Mouse (Mus musculus): ENCODE results near the gene Tenm3.

Tenm3 gene

DNA sequence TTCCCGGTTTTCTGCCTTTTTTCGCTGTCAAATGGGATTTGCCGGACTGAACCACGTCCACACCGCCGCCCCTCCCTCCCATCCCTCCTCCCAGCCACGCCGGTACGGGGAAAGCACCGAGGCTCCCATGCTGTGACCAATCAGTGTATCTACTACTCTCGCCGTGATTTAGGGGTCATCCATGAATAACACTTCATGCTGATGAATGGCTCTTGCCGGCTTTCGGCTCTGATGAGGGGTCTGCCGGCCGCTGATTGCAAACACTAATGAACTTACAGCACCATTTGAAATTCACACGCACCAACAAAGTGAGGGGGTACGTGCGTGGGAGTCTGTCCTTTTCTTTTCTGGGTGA lies at the start of gene Tenm3:
TSS of gene Tenm3 (minus strand) at position 21 of the 355 bp plus-strand sequence.
- DNase-seq (ENCODE audit: low read depth): no peak

DNA sequence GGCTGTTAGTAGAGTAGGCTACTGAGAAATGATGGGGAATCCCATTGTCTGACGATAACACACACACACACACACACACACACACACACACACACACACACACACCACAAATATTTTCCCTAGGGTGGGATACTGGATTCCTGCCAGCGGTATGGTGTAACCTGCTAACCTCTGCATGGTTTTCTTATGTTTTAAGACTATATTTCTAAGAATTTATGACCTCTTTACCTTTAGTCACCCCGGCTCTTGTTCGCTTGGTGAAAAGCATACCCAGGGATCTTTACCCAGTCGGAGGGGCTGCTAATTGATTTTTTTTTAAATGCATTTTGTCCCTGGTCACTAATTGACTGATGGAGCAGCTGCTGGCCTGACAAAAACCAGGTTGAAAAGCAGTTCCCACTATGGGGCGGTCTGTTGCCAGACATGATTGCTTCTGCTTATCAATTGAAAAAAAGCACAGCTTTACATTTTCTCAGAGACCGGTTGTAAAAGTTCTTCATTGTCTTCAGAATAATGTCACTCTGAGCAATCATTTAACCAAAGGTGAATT lies 46.5 kb upstream of the Tenm3 start:
- DNase-seq (ENCODE audit: low read depth): no peak

DNA sequence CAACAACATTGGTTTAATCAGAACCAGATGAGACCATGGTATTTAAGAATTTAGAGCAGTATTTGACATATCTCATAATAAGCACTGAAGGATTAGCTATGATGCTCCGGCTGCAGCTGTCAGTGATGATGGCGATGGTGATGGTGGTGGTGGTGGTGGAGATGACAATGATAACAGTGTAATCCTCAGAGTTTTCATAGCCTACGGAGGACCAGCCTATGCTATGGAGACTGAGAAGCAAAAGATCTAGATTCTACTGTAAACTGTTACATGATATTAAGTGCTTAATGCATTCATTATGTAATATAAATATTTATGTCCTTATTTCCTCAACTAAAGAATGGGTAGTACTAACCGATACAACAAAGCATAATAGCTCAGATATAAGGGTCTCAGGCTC lies 40.5 kb upstream of the Tenm3 start:
- DNase-seq (ENCODE audit: low read depth): no peak

DNA sequence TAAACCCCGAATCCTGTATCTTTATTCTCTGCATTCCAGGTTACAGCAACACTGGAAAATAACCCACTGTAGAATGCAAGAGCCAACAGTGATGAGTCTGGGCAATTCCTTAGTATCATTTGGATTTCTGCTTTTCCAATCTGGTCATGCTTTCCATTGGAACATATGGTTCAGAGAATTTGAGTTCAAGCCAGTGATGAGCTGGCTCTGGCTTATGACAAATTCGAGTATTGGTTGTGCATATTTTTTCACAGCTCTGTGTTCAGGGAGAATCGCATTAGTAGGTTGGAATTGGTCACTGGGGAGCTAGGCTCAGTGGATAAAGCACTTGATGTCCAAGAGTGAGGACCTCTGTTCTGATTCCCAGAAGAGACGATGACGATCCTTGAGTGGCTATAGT lies 36.8 kb upstream of the Tenm3 start:
- no peak for DNase-seq (ENCODE audit: low read depth)

DNA sequence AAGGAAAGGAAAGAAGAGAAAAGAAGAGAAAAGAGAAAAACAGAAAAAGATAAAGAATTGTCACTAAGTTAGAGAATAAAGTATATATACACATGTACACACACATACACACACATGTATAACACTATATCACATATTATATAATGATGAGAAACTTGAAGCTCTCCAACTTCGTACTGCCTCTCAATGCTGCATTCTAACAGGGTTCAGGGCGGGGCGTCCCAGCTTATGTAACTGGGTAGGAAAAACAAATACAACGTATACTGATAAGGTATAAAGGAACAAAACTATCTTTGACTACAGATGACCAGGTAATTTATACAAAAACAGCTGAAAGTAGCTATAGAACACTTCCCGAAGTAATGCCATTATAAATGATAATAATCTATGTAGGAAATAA lies 22.2 kb upstream of the Tenm3 start:
- no peak for DNase-seq (ENCODE audit: low read depth)

DNA sequence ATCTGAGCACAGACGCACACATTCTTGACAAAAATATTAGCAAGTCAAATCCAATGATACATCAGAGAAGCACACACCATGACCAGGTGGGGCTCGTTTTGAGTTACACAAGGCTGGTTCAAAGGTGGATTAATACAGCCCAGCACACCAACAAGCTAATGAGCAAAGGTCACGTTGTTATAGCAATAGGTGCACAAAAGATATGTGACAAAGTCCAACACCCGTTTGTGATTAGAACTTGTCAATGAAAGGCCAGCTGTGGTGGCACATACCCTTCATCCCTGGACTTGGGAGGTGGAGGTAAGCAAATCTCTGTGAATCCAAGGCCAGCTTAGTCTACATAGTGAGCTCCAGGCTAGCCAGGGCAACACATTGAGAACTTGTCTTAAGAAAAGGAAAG lies 21.7 kb upstream of the Tenm3 start:
- DNase-seq (ENCODE audit: low read depth): no peak

DNA sequence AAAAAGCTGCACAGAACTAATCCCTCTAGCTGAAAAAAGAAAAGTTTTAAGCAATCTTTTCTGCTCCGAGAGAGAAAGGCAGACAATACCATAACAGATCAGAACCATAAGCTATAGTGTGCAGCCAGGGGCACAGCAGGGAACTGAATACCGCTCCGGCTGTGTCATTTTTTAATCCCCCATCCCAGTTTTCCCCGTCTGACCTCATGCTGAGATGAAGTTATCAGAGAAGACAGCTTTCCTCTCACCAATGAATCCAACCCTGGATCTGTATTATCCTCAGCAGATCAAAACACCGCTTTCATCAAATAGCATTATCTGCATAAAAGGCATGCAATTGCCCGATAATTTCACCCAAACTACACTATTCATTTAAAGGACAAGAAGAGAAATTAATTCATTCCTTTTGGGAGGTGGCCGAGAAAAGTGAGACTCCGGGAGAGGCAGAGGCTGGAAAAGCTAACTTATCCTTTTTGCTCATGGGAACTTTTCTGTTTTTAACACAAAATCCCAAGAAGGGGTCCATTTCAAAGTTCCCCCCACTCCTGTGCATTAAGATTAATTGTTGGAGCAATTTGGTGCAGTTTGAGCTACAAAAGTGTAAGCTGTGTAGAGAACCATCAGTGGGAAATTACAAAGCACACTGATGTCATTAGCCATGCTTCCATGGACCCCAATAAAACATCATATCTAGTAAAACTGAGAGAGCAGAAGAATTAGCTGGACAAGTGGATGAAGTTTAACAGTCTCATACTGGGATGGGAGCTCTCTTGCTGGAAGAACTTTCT lies 6.7 kb upstream of the Tenm3 start:
- DNase-seq (ENCODE audit: low read depth): no peak

DNA sequence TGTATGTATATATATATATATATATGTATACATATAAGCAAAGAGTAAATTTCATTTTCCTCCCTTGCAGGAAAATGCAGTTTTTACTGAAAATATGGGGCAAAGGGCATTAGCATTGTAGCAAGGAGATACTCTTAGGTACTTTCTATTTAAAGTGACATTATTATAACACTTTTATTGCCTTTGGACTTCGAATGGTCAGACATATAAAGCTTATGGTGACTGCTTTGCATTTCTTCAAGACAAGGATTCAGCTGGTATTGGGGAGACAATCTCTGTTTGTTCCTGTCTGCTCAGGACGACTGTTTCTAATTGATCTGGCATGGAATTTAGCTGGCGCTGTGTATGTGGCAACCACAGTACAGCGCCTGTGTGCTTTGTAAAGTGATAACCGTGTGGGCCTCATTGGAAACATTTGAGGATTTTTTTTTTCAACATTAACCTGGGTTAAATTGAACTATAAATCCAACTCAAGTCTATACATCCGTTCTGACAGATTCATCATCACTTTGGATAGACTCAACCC lies 5.4 kb upstream of the Tenm3 start:
- DNase-seq (ENCODE audit: low read depth): no peak

DNA sequence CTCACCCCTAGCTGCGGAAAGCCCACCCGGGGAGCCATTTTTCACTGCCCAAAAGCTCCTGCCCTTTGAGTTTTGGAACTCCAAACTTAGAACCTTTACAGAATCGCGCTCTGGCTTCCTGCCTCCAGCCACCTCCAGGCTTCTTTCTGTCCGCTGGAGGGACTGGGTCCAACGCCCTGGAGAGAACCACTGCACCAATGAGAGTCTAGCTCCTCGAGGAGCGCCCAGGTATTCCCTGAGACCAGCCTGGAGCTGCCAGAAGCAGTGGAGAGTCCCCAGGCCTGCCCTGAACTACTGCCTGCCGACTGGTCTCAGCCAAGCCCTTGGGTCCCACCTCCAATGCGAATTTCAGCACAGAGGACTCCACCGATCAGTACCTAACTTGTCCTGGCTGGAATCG lies 1.2 kb upstream of the Tenm3 start:
- no peak for DNase-seq (ENCODE audit: low read depth)

DNA sequence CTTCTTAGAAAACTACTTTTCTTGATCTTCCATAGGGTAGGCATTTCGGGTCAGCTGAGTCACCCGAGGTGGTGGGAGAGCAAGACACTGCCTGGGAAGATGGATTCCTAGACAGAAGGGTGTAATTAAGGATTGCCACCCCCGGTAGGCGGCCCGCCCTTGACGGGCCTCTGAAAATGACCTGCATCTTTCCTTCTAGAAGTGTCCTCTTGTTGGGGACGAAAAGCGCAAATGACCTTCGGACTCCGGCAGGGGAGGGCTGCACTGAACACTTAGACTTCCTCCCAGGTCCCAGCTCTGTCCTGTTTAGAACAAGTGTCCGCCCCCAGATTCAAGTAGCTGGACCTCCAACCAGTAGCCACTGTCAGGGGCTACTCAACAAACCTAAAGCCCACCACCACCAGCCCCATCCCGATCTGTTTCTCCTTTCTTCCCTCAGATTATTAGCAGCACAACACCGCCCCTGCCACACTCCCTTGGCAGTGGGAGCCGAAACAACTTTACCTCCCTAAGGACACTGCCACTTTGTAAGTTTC lies 687 bp upstream of the Tenm3 start:
- no peak for DNase-seq (ENCODE audit: low read depth)

DNA sequence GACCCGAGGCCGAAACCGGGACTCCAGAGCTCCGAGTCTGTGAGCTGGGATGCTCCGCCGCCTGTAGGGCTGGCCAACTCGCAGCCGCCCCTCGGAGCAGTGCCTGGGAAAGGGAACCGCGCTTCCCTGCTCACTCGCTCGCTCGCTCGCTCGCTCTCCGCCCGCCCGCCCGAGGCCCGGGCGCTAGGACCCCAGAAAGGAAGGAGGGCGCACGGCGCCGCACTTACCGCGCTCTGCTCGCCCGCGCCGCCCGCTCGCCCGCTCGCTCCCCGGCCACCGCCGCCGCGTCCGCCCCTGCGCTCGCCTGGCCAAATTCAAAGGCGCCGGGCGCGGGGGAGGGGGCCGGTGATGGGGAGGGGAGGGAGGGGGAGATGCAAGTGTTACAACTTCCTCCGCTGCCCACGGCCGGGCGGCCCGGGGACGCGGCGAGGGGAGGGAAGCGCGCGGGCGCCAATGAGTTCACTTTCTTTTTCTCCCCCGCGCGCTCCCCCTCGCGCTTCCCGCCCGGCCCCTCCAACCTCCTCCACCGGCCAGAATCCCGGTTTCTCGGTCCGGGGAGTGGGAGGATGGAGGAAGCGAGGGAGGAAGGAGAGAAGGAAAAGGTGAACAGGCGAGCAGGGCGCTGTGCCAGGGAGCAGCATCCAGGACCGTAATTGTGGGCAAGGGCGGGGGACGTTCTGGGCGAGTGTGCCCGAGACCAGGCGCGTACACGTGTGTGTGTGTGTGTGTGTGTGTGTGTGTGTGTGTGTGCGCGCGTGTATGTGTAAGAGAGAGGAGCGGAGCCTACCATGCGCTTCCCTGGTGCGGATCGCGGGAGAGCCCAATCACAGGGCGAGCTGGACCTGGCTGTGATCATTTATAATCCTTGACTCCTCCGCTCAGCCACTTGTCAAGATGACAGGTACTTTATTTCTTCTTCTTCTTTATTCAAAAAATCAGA lies 490 bp downstream of the Tenm3 start:
- DNase-seq (ENCODE audit: low read depth): no peak

DNA sequence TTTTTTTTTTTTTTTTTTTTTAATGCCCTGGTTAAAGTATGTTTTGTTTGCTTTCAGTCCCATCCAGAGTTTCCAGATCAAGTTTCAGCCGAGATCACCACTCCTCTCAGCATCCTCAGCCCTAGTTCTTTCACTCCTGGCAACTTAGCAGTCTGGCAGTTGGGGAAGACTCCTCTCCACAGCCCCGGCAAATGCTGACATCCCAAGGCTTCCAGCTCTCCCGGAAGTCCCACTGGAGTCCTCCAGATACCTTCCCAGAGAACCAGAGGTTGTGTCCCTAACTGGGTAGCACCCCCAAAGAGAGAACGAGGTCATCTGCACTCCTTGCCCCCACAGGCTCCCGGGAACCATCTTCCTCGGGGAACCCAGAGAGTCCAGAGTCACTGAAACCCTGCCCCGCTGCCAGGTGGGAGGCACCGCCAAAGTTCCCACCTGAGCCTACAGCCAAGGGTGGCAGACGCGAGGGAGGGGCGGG lies 1.2 kb downstream of the Tenm3 start:
- no peak for DNase-seq (ENCODE audit: low read depth)

DNA sequence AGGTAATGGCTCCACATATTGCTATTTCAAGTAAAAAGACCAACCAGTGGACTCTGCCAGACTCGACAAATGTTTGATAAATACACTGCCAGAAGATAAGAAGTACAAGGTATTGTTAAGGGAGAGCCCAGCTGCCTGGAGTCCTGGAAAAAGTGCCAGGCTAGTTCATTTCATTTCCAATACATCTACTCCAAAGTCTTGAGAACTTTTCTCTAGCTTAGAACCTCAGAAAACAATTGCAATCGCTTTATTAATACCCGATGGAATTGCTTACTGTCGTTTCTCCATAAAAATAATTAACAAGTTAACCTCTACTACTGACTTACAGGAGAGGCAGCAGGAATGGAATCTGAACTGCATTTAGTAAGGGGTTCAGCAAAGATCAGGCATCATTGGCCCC lies 1.7 kb downstream of the Tenm3 start:
- no peak for DNase-seq (ENCODE audit: low read depth)

DNA sequence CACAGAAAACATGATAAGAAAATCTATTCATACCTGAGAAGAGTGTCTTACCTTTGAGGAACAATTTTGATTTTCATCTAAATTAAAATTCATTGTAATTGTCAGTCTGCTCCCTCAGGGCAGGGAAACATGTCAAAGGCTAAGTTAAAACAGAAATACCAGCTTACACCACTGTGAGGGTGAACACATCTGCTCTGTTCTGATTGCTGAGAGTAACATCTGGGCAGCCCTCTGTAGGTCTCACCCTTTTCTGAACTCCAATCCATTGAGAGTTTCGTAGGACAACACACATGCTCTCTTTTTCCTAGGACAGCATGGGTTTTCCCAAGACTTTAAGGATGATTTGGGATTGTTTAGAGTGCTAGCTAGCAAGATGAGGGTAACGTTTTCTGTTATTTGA lies 8.0 kb downstream of the Tenm3 start:
- DNase-seq (ENCODE audit: low read depth): no peak

DNA sequence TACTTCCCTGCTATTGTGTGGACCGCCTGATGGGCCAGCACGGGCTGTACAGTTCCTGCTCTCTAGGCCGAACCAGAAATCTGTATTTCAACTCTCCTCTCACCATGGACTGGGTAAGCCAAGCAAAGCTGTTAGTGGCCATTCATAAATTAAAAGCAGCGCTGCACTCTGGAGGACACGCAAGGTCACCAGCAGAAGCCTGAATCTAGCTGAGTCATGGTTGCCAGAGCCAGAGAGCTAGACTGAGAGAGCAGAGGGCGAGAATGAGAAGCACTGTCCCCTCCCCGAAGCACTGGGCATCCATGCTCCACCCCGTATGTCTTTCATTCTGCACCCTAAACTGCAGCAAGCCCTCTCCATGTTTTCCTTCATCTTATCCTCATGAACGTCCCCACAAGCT lies 16.3 kb downstream of the Tenm3 start:
- no peak for DNase-seq (ENCODE audit: low read depth)

DNA sequence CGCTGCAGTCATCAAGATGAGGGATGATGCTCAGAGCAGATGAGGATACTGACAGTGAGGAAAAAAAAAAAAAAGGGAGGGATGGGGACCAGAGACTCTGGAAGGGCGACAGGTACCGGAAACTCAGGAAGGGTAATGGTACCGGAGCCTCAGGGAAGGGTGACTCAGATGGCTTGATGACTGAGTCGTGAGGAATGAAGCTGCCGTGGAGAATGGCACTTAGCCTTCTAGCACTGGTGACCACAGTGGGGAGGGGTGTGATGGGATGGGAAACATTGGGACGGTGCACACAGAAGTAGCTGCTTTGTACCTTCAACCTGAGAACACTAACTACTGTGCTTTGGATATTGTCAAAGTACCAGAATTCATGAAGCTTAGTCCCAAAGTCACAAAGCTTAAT lies 18.1 kb downstream of the Tenm3 start:
- DNase-seq (ENCODE audit: low read depth): no peak

DNA sequence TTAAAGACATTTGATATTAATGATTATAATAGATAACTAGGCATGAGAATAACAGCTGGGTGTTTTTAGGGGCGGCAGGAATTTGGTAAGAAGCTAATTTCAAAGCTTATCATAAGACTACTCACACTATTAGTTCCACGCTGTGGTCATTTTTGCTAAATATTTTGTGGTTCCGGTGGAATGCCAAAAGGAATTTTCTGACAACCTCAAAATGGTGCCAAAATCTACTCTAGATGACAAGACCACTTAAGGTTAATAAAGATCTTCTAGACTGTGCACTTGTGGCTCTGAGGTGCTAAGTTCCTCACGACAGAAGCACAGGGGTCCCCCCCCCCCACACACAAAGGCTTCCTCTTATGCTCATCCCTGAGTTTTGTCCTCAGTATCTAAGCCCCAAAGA lies 21.5 kb downstream of the Tenm3 start:
- DNase-seq (ENCODE audit: low read depth): no peak

DNA sequence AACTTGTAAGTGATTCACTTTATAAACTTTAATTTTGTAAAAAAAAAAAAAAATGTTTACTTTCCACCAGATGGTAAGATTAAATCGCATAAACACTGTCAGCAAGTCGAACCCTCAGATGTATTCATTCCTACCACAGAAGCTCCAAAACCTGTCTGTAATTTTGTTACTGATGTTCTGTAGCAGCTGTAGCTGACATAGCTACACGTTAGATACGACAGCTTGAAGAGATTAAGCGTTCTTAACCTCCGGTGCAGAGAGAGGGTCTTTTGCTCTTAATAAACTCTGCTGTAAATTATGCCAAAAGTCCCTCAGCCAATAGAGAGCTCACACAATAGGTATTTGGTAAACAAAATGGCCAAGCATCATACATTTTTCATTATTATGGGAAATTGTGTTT lies 23.8 kb downstream of the Tenm3 start:
- DNase-seq (ENCODE audit: low read depth): no peak

DNA sequence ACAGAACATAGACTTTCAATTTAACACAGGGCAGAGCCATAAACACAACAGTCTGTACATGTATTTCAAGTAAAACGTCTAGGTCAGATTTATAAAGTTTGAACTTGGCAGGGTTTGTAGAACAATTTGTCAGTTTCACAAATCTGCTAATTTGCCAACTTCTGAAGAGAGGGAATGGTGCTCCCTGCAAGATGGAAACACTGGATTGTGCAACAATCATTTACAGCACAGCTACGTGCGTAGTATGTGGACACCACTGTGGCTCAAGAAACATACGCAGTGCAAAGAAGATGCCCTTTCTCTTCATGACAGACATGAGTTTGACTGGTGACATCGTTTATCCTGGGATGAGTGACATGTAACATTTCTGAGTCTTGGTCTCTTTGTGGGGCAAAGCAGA lies 24.4 kb downstream of the Tenm3 start:
- DNase-seq (ENCODE audit: low read depth): no peak

DNA sequence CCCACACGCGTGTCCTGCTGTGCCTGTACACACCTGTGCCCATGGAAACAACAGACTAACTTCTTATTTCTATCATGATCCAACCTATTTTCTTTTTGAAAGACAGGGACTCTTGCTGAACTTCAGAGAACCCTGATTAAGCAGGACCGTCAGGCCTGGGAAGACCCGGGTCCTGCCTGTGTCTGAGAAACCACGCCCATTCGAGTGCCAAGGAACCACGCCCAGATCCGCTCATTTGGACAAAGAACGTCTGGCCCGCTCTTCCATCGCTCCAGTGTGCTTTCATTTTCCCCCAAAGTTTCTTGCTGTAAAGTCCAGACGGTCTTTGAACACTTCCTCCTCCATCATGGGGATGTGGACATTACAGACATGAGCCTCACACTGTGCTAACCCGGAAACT lies 26.8 kb downstream of the Tenm3 start:
- no peak for DNase-seq (ENCODE audit: low read depth)

DNA sequence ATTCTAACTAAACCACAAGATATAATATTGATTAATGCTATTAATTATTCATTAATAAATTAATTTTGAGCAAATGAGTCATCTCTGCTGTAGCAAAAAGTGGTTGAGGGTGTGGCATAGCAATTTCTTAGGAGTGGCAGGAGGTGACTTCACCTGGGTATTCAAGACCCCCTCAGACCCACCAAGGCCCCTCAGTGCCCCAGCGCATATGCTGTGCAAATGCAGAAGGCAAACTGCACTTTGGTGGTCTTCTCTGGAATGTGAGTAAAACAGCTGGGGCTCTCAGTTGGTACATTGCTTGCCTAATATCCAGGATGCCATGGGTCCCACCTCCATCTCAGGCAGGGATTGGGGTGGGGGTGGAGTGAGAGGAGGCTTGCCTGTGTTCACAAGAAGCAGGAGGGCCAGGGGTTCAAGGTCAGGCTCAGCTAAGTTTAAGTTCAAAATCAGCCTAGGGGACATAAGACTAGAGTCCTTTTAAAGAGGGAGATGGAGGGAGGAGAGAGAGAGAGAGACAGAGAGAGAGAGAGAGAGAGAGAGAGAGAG lies 31.5 kb downstream of the Tenm3 start:
- DNase-seq (ENCODE audit: low read depth): no peak

DNA sequence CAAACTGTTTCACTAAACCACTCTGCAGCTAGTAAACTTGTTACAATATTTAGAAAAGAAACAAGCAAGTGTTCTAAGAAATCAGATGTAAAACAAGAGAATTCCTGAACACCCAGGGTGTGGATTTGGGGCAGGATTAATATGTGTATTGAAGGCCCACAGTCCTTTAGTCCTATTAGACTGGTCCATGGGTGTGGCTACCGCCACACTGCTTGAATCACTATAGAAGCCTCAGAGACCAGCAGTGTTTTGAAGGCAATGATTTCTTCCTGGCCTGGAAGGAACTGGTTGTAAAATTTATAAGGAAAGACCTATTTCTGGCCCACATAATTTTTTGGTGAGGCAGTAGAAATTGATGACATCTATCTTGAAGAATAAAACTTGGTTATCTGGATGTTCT lies 33.1 kb downstream of the Tenm3 start:
- no peak for DNase-seq (ENCODE audit: low read depth)

Data from induced T-regulatory cell, adult 2 months (primary cell).